Mouse (Mus musculus) neural tube, embryonic 13.5 days (tissue): ENCODE results near the gene 1700013G24Rik. TPM values are rescaled to one million over a fixed set of nuclear protein-coding genes. Genes with fewer than 3 reads are reported as not detected.
A peak's percentile ranks its signal among the peaks of the same experiment; 100 is the strongest.

Experiments
- ATAC-seq: fragments of 200-750 bp; cut with Nextera tagmentation; 2 replicates; pipeline ENCODE4 v1.8.0; 2017; ENCODE audit warnings: low read depth, mild to moderate bottlenecking, moderate TSS enrichment, moderate library complexity
- H3K27ac ChIP-seq: fragments of 300-500 bp; sonication (generic); replicated peaks from 2 replicates; pipeline ENCODE4 v1.5.1; 2015; ENCODE audit warnings: moderate library complexity, mild to moderate bottlenecking, inconsistent platforms
- H3K27me3 ChIP-seq: fragments of 300-500 bp; sonication (generic); 2 replicates; pipeline ENCODE4 v1.6.1; 2015; ENCODE audit warnings: mild to moderate bottlenecking, inconsistent platforms
- H3K36me3 ChIP-seq: fragments of 300-500 bp; sonication (generic); 2 replicates; pipeline ENCODE4 v1.6.1; 2015; ENCODE audit warnings: mild to moderate bottlenecking, inconsistent platforms
- H3K4me1 ChIP-seq: fragments of 300-500 bp; sonication (generic); replicated peaks from 2 replicates; pipeline ENCODE4 v1.6.1; 2015; ENCODE audit warnings: inconsistent platforms
- H3K4me2 ChIP-seq: fragments of 300-500 bp; sonication (generic); 2 replicates; pipeline ENCODE4 v1.6.1; 2015; ENCODE audit warnings: inconsistent platforms, mild to moderate bottlenecking, moderate library complexity
- H3K4me3 ChIP-seq: fragments of 300-500 bp; sonication (generic); 2 replicates; pipeline ENCODE4 v1.5.1; 2015; ENCODE audit warnings: mild to moderate bottlenecking, inconsistent platforms
- H3K9ac ChIP-seq: fragments of 300-500 bp; sonication (generic); 2 replicates; pipeline ENCODE4 v1.6.1; 2015; ENCODE audit warnings: moderate library complexity, mild to moderate bottlenecking, inconsistent platforms
- H3K9me3 ChIP-seq: fragments of 300-500 bp; sonication (generic); 2 replicates; pipeline ENCODE4 v1.6.1; 2016; ENCODE audit warnings: inconsistent platforms
- WGBS: fragments of 180-500 bp; shearing (Covaris S2); methylation state at CpG from one replicate; pipeline ENCODE4 v1.1.7; 2015; 5-methylcytosine and 5-hydroxymethylcytosine counted together
- polyA plus RNA-seq: library from polyadenylated mRNA; unstranded; fragments of >200 nt; fragmentation: Nextera tagmentation; extraction: Ambion mirVana; gene quantifications from 2 replicates; pipeline ENCODE4 v1.2.1, GENCODE M21; 2015

1700013G24Rik gene
- polyA plus RNA-seq, 1 experiment from 2014 or later, result not detected

- no peaks in the 10 kb centered on the region for H3K27me3 ChIP-seq
- WGBS, result 81% methylated on average over 7 of the region's 7 CpGs
- H3K27ac ChIP-seq, result no peak overlapping the region
- H3K4me2 ChIP-seq, result no peak overlapping the region
- no peaks in the 10 kb centered on the region for H3K36me3 ChIP-seq
- no peak overlapping the region for H3K4me3 ChIP-seq
- H3K9ac ChIP-seq, result no peak overlapping the region
- no peaks in the 10 kb centered on the region for H3K9me3 ChIP-seq
- peaks cover 19% of the 10 kb centered on the region for H3K4me1 ChIP-seq
- no peak for ATAC-seq
Measured at GRCm38 (mm10) chr4:137502801-137503200, 49.7 kb downstream of the 1700013G24Rik start.

- Histone ChIP-seq H3K36me3 (no peaks in the 10 kb centered on the region), H3K4me2 (no peak overlapping the region), H3K27me3 (no peaks in the 10 kb centered on the region), H3K4me3 (no peak overlapping the region), H3K27ac (no peak overlapping the region), H3K9ac (no peak overlapping the region), H3K4me1 (peaks cover 12% of the 10 kb centered on the region), H3K9me3 (no peaks in the 10 kb centered on the region)
- 78% methylated on average over 6 of the region's 6 CpGs for WGBS
- ATAC-seq, result peak; percentile 61; the same call in 1 of the 2 replicates
Measured at GRCm38 (mm10) chr4:137503509-137503971, 50.5 kb downstream of the 1700013G24Rik start.

Other genes starting within 250 kb of the 1700013G24Rik start
- 4.1 and 4.9 TPM in 2 replicates for gene Wnt4, start 175.8 kb upstream of the 1700013G24Rik start, polyA plus RNA-seq
- gene Cdc42, start 95.6 kb upstream of the 1700013G24Rik start, polyA plus RNA-seq, result 869 and 879 TPM in 2 replicates
- gene Cela3a, start 43.5 kb upstream of the 1700013G24Rik start, polyA plus RNA-seq, result not detected in 2 replicates
- not detected in 2 replicates for gene Cela3b, start 22.7 kb upstream of the 1700013G24Rik start, polyA plus RNA-seq
- gene Hspg2, start 15.5 kb downstream of the 1700013G24Rik start, polyA plus RNA-seq, result 8.6 and 9.6 TPM in 2 replicates
- not detected in 2 replicates for gene Ldlrad2, start 121.3 kb downstream of the 1700013G24Rik start, polyA plus RNA-seq
- gene Usp48, start 140.5 kb downstream of the 1700013G24Rik start, polyA plus RNA-seq, result 69.2 and 78.7 TPM in 2 replicates
- gene Rap1gap, start 211.4 kb downstream of the 1700013G24Rik start, polyA plus RNA-seq, result 39.5 and 51.2 TPM in 2 replicates